29 mouse cellular contexts compared by ENCODE assay signal in genomic region chr7:119618209-119618935, GRCm38 (mm10). TPM values are rescaled to one million over a fixed set of nuclear protein-coding genes. Genes with fewer than 3 reads are reported as not detected.
DNase-seq lines count a peak whose midpoint lies in the region; ATAC-seq lines count a peak whose summit lies in the region.
"Had no signal": no experiment of that assay in that cellular context is flagged by ENCODE, and none has a peak within 500 bp of the region (broad histone marks: within the 10 kb centered on the region; RNA-seq: fewer than 3 reads in every experiment).

No protein-coding gene starts in this region.

- no peak for ATAC-seq in liver, embryonic 15.5 days (ENCODE audit: insufficient read depth)
- ATAC-seq in liver, embryonic 11.5 days (replicated peaks; ENCODE audit: low FRiP score): no peak
- ATAC-seq in forebrain, embryonic 11.5 days (replicated peaks; ENCODE audit: low FRiP score): no peak
- ATAC-seq: activated CD4-positive, CD25-positive, alpha-beta regulatory T cell, adult 4 months; forebrain, embryonic 16.5 days; hindbrain, embryonic 16.5 days; intestine, embryonic 15.5 days; midbrain, embryonic 16.5 days had no signal

- H3K4me1 ChIP-seq in liver, embryonic 15.5 days (replicated peaks): 0 out of 2 replicates have a peak, but pooled peaks cover 5% of the 10 kb centered on the region
- H3K4me1 ChIP-seq in liver, embryonic 11.5 days (replicated peaks; ENCODE audit: control insufficient read depth, insufficient read depth, low read length): no peaks in the 10 kb centered on the region
- no peaks in the 10 kb centered on the region for H3K4me1 ChIP-seq in forebrain, embryonic 11.5 days (replicated peaks; ENCODE audit: control insufficient read depth, insufficient read depth, low read length)
- H3K4me1 ChIP-seq: embryonic facial prominence, embryonic 10.5 days; hindbrain, embryonic 10.5 days; intestine, embryonic 15.5 days; limb, embryonic 13.5 days; neural tube, embryonic 13.5 days had no signal

- no peak overlapping the region for H3K4me2 ChIP-seq in liver, embryonic 15.5 days
- H3K4me2 ChIP-seq in liver, embryonic 11.5 days: no peak overlapping the region
- H3K4me2 ChIP-seq in forebrain, embryonic 11.5 days (ENCODE audit: low read depth, low read length, severe bottlenecking): no peak overlapping the region
- H3K4me2 ChIP-seq: heart, embryonic 11.5 days; intestine, embryonic 15.5 days; limb, embryonic 13.5 days; neural tube, embryonic 13.5 days had no signal

- no peaks in the 10 kb centered on the region for H3K27me3 ChIP-seq in liver, embryonic 15.5 days
- no peaks in the 10 kb centered on the region for H3K27me3 ChIP-seq in liver, embryonic 11.5 days (replicated peaks; ENCODE audit: control insufficient read depth, insufficient read depth, low read length)
- no peaks in the 10 kb centered on the region for H3K27me3 ChIP-seq in forebrain, embryonic 11.5 days (ENCODE audit: control insufficient read depth, insufficient read depth, low read length)
- H3K27me3 ChIP-seq: intestine, embryonic 15.5 days; limb, embryonic 13.5 days; neural tube, embryonic 13.5 days had no signal

- peak; percentile 50 for DNase-seq in kidney, adult 11 months
- no peak for DNase-seq in kidney, postnatal 4 days
- no peak for DNase-seq in liver, embryonic 11.5 days (ENCODE audit: low spot score)
- DNase-seq in kidney, postnatal 14 days: peak; percentile 65
- DNase-seq in forebrain, embryonic 11.5 days (ENCODE audit: low spot score): no peak
- DNase-seq in lung, postnatal 10 days: no peak
- DNase-seq: B cell, adult 2 months; cerebellum, adult 11-12 months; gastrocnemius, postnatal 10 days; layer of hippocampus, postnatal 36 days; lung, adult 2 months; lung, postnatal 4 days; retina, postnatal 1 day; right cerebral cortex, postnatal 25 days; spleen, adult 18-20 months had no signal

- 33% methylated on average over 4 of the region's 4 CpGs for WGBS in liver, embryonic 15.5 days (ENCODE audit: insufficient replicate concordance)
- WGBS in liver, embryonic 11.5 days: 56% methylated on average over 4 of the region's 4 CpGs
- WGBS in forebrain, embryonic 11.5 days: 74% methylated on average over 4 of the region's 4 CpGs

- H3K27ac ChIP-seq in liver, embryonic 15.5 days (replicated peaks): no peak overlapping the region
- no peak overlapping the region for H3K27ac ChIP-seq in liver, embryonic 11.5 days (ENCODE audit: low read depth, low read length)
- H3K27ac ChIP-seq in forebrain, embryonic 11.5 days (ENCODE audit: low read depth, low read length): no peak overlapping the region
- H3K27ac ChIP-seq: embryonic facial prominence, embryonic 10.5 days; hindbrain, embryonic 10.5 days; intestine, embryonic 15.5 days; limb, embryonic 13.5 days; neural tube, embryonic 13.5 days had no signal

- no peaks in the 10 kb centered on the region for H3K9me3 ChIP-seq in liver, embryonic 15.5 days (replicated peaks)
- H3K9me3 ChIP-seq in liver, embryonic 11.5 days (ENCODE audit: control insufficient read depth, low read length): no peaks in the 10 kb centered on the region
- no peaks in the 10 kb centered on the region for H3K9me3 ChIP-seq in forebrain, embryonic 11.5 days (ENCODE audit: control insufficient read depth, low read length)
- H3K9me3 ChIP-seq: embryonic facial prominence, embryonic 10.5 days; hindbrain, embryonic 10.5 days; intestine, embryonic 15.5 days; limb, embryonic 13.5 days; neural tube, embryonic 13.5 days had no signal

- H3K9ac ChIP-seq in liver, embryonic 15.5 days: no peak overlapping the region
- H3K9ac ChIP-seq in liver, embryonic 11.5 days (ENCODE audit: low read depth, low read length): no peak overlapping the region
- H3K9ac ChIP-seq in forebrain, embryonic 11.5 days (ENCODE audit: low read length): no peak overlapping the region
- H3K9ac ChIP-seq: intestine, embryonic 15.5 days; limb, embryonic 13.5 days; neural tube, embryonic 13.5 days had no signal

- H3K4me3 ChIP-seq in liver, embryonic 15.5 days (replicated peaks): 0 out of 2 replicates have a peak overlapping the region, but pooled peaks have one; percentile 2
- no peak overlapping the region for H3K4me3 ChIP-seq in liver, embryonic 11.5 days (ENCODE audit: low read depth, low read length)
- no peak overlapping the region for H3K4me3 ChIP-seq in forebrain, embryonic 11.5 days (ENCODE audit: low read depth, low read length)
- H3K4me3 ChIP-seq: embryonic facial prominence, embryonic 10.5 days; hindbrain, embryonic 10.5 days; intestine, embryonic 15.5 days; limb, embryonic 13.5 days; myocyte; neural tube, embryonic 13.5 days had no signal

- no peaks in the 10 kb centered on the region for H3K36me3 ChIP-seq in liver, embryonic 15.5 days (replicated peaks)
- H3K36me3 ChIP-seq in liver, embryonic 11.5 days (ENCODE audit: control insufficient read depth, insufficient read depth, low read length): no peaks in the 10 kb centered on the region
- H3K36me3 ChIP-seq in forebrain, embryonic 11.5 days (ENCODE audit: control insufficient read depth, insufficient read depth, low read length): no peaks in the 10 kb centered on the region
- H3K36me3 ChIP-seq: embryonic facial prominence, embryonic 10.5 days; hindbrain, embryonic 10.5 days; intestine, embryonic 15.5 days; limb, embryonic 13.5 days; neural tube, embryonic 13.5 days had no signal

RNA-seq across cellular contexts. Expression of gene Acsm1, which starts 11.5 kb away (rescaled TPM):
- polyA plus RNA-seq in liver, embryonic 15.5 days (2015; fragmentation: Nextera tagmentation; extraction: Ambion mirVana): 13.9 and 17.2 TPM in 2 replicates
- polyA plus RNA-seq in liver, embryonic 11.5 days (2014; fragmentation: Nextera tagmentation; extraction: Ambion mirVana): not detected in 2 replicates
- not detected in 2 replicates for polyA plus RNA-seq in forebrain, embryonic 11.5 days (2014; fragmentation: Nextera tagmentation; extraction: Ambion mirVana)
- polyA plus RNA-seq: activated CD4-positive, CD25-positive, alpha-beta regulatory T cell, adult 4 months; cortical plate, adult 2 months; embryonic facial prominence, embryonic 10.5 days; forebrain, embryonic 16.5 days; heart, embryonic 11.5 days; hindbrain, embryonic 10.5 days; hindbrain, embryonic 16.5 days; limb, embryonic 13.5 days; midbrain, embryonic 16.5 days; myocyte; neural tube, embryonic 13.5 days; thymus, postnatal 0 days had no signal

Comparison
In these comparisons a context has a peak if more than half of its experiments do, and no peak if none do; other contexts are left out.
1. DNase-seq: peak in kidney, adult 11 months (single experiment) and kidney, postnatal 14 days (single experiment); none in kidney, postnatal 4 days (0 of 2), liver, embryonic 11.5 days (single experiment), forebrain, embryonic 11.5 days (single experiment) and lung, postnatal 10 days (single experiment).
2. RNA of gene Acsm1, which starts 11.5 kb away (polyA plus RNA-seq): 13.9 to 17.2 TPM in liver, embryonic 15.5 days; not detected in liver, embryonic 11.5 days and not detected in forebrain, embryonic 11.5 days; every median in the first group is over 10 times any median in the second.